Mouse (Mus musculus) intestine, embryonic 15.5 days (tissue): ENCODE results near the gene Olfr811. TPM values are rescaled to one million over a fixed set of nuclear protein-coding genes. Genes with fewer than 3 reads are reported as not detected.

ENCODE experiments used
- ATAC-seq: fragments of 200-750 bp; cut with Nextera tagmentation; 2 replicates; pipeline ENCODE4 v1.8.0; 2017; ENCODE audit warnings: moderate TSS enrichment, moderate library complexity
- H3K27ac ChIP-seq: fragments of 300-500 bp; sonication (generic); 2 replicates; pipeline ENCODE4 v1.5.1; 2015; ENCODE audit warnings: mild to moderate bottlenecking, inconsistent platforms
- H3K27me3 ChIP-seq: fragments of 300-500 bp; sonication (generic); replicated peaks from 2 replicates; pipeline ENCODE4 v1.6.1; 2015; ENCODE audit warnings: inconsistent platforms
- H3K36me3 ChIP-seq: fragments of 300-500 bp; sonication (generic); 2 replicates; pipeline ENCODE4 v1.6.1; 2015; ENCODE audit warnings: inconsistent platforms
- H3K4me1 ChIP-seq: fragments of 300-500 bp; sonication (generic); replicated peaks from 2 replicates; pipeline ENCODE4 v1.6.1; 2015; ENCODE audit warnings: inconsistent platforms
- H3K4me2 ChIP-seq: fragments of 300-500 bp; sonication (generic); replicated peaks from 2 replicates; pipeline ENCODE4 v1.6.1; 2015; ENCODE audit warnings: mild to moderate bottlenecking, inconsistent platforms
- H3K4me3 ChIP-seq: fragments of 300-500 bp; sonication (generic); replicated peaks from 2 replicates; pipeline ENCODE4 v1.5.1; 2015; ENCODE audit warnings: inconsistent platforms
- H3K9ac ChIP-seq: fragments of 300-500 bp; sonication (generic); 2 replicates; pipeline ENCODE4 v1.6.1; 2015; ENCODE audit warnings: inconsistent platforms
- H3K9me3 ChIP-seq: fragments of 300-500 bp; sonication (generic); 2 replicates; pipeline ENCODE4 v1.6.1; 2016; ENCODE audit warnings: inconsistent platforms
- WGBS: fragments of 180-500 bp; shearing (Covaris S2); methylation state at CpG from one replicate; pipeline ENCODE4 v1.1.7; 2015; 5-methylcytosine and 5-hydroxymethylcytosine counted together
- polyA plus RNA-seq: library from polyadenylated mRNA; unstranded; fragments of >200 nt; fragmentation: Nextera tagmentation; extraction: Ambion mirVana; gene quantifications from 2 replicates; pipeline ENCODE4 v1.2.1, GENCODE M21; 2015

Olfr811 gene
- not detected in 2 replicates for polyA plus RNA-seq

DNA sequence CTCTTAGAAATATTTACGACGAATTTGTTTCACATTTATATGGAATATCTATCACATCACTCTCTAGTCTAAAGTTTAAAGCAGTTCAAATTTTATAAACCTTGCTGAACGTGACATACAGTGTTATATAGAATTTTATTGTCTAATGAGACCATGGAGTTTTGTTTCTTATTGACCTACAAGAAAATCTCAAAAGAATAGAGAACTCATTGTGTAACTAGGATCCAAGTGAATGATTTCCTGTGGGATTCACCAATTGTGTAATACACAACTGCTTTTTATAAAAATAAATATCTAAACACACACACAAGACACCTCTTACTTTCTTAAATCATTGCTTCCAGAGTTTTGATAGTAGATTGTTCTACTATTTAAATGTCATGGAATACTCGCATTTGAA, at the start of gene Olfr811:
Olfr811 (minus strand) TSS at position 101 of the 400 bp plus-strand sequence.
- Histone ChIP-seq H3K27me3 (no peaks in the 10 kb centered on the region), H3K36me3 (no peaks in the 10 kb centered on the region), H3K4me3 (no peak within 1 kb of the TSS), H3K27ac (no peak within 1 kb of the TSS), H3K4me1 (no peaks in the 10 kb centered on the region), H3K9me3 (no peaks in the 10 kb centered on the region), H3K4me2 (no peak within 1 kb of the TSS), H3K9ac (no peak within 1 kb of the TSS)
- ATAC-seq, result no peak
- 82% methylated on average over 4 of the region's 4 CpGs for WGBS

DNA sequence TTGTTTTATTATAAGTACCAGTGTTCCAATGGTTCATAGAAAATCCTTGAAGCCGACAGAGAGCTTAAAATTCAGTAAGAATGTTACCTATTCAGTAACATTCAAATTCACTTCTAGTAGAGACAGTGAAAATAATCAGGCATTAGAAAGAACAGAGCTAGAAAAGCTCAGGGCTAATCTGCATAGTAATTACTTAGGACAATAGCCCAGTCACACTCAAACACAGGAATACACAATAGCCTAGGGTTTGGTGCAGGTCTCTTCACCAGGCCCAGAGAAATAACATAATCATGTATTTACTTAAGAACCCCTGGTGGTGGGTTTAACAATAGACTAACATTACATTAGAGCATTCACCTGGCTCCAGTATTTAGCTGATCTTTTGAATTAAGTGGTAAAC, 43.1 kb upstream of the Olfr811 start:
- no peaks in the 10 kb centered on the region for H3K36me3 ChIP-seq
- no peak overlapping the region for H3K27ac ChIP-seq
- WGBS, result 81% methylated on average over 1 of the region's 1 CpGs
- no peaks in the 10 kb centered on the region for H3K4me1 ChIP-seq
- H3K4me3 ChIP-seq, result no peak overlapping the region
- H3K4me2 ChIP-seq, result no peak overlapping the region
- no peak overlapping the region for H3K9ac ChIP-seq
- no peaks in the 10 kb centered on the region for H3K9me3 ChIP-seq
- no peak for ATAC-seq
- no peaks in the 10 kb centered on the region for H3K27me3 ChIP-seq

DNA sequence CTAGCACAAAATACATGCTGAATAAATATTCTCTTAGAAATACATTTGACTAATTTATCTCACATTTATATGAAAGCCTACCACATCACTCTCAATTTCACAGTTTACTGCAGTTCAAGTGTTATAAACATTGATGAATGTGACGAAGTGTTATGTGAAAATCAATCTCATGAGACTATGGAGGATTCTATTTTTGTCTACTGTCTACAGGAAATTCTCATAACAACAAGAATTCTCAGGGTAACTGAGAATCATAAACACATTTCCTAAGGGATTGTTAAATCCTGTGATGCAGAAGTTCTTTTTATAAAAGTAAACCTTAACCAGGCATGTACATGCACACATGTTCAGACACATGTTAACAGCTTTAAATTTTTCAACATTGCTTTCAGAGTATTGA, 41.8 kb upstream of the Olfr811 start, which contains the start of gene Olfr812:
Olfr812 (minus strand) TSS at position 101 of the 400 bp plus-strand sequence.
- Histone ChIP-seq H3K9me3 (no peaks in the 10 kb centered on the region), H3K27me3 (no peaks in the 10 kb centered on the region), H3K27ac (no peak within 1 kb of the TSS), H3K36me3 (no peaks in the 10 kb centered on the region), H3K4me3 (no peak within 1 kb of the TSS), H3K4me1 (no peaks in the 10 kb centered on the region), H3K4me2 (no peak within 1 kb of the TSS), H3K9ac (no peak within 1 kb of the TSS)
- WGBS, result 63% methylated on average over 1 of the region's 1 CpGs
- ATAC-seq, result no peak

DNA sequence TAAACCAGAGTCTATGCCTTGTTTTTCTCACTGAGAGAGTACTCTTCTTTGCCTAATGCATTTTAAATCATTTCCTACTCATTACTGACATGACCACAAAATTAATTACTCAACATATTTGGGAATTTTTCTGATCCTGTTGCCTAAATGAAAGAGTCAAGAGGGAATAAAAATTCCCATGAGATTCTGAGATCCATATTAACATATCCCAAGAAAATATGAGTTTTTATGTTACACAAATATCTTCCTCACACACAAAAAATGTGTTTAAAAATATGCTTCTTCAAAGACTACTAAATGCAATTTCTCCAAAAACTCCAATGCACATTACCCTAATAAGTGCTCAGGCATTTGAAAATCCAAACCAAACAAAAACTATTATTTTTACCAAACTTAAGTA, 9.4 kb downstream of the Olfr811 start, which contains the start of gene Olfr810:
Olfr810 (minus strand) TSS at position 101 of the 400 bp plus-strand sequence.
- Histone ChIP-seq H3K9me3 (no peaks in the 10 kb centered on the region), H3K27ac (no peak within 1 kb of the TSS), H3K4me1 (no peaks in the 10 kb centered on the region), H3K4me2 (no peak within 1 kb of the TSS), H3K9ac (no peak within 1 kb of the TSS), H3K27me3 (no peaks in the 10 kb centered on the region), H3K36me3 (no peaks in the 10 kb centered on the region), H3K4me3 (no peak within 1 kb of the TSS)
- ATAC-seq, result no peak

DNA sequence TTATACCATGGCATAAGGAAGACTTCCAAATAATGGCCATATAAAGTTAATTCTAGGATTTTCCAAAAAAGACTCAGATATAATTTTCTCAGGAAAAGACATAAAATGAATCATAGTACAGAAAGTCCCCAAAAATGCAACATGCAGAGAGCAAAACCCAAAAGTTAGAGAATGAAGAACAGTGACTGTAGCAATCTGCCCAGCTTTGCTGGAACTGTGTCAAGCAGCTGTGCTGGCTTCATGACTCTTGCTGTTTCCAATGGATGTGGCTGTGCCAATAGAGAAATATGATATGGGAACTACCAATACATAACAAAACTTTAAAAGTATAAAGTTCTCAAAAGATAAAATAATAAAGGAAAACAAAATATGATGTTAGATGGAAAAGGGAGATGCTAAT, 26.1 kb downstream of the Olfr811 start:
- Histone ChIP-seq H3K4me3 (no peak overlapping the region), H3K27ac (no peak overlapping the region), H3K4me1 (no peaks in the 10 kb centered on the region), H3K27me3 (no peaks in the 10 kb centered on the region), H3K9me3 (no peaks in the 10 kb centered on the region), H3K9ac (no peak overlapping the region), H3K4me2 (no peak overlapping the region), H3K36me3 (no peaks in the 10 kb centered on the region)
- no peak for ATAC-seq

DNA sequence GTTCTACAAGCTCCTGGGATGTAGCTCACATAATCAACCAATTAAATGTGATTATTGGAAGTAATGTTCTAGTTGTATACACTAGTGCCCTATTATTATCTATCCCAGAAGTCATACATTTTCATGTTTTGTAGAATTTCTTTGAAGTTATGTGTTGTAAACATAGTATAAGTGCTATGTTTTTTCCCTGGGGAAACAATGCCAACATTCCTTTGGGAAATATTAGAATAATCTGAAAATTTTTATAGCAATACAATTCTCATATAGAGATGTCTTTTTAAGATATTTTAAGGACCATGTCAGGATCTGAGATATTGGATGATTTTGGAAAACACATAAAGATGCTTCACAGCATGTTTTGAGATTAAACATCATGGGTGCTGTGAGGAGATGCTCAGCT, 29.9 kb downstream of the Olfr811 start, which contains the start of gene Olfr809:
Olfr809 (plus strand) TSS at position 301 of the 400 bp plus-strand sequence.
- H3K4me1 ChIP-seq, result no peaks in the 10 kb centered on the region
- H3K4me3 ChIP-seq, result no peak within 1 kb of the TSS
- ATAC-seq, result no peak
- H3K9me3 ChIP-seq, result no peaks in the 10 kb centered on the region
- no peaks in the 10 kb centered on the region for H3K36me3 ChIP-seq
- no peak within 1 kb of the TSS for H3K9ac ChIP-seq
- no peak within 1 kb of the TSS for H3K4me2 ChIP-seq
- no peaks in the 10 kb centered on the region for H3K27me3 ChIP-seq
- no peak within 1 kb of the TSS for H3K27ac ChIP-seq

DNA sequence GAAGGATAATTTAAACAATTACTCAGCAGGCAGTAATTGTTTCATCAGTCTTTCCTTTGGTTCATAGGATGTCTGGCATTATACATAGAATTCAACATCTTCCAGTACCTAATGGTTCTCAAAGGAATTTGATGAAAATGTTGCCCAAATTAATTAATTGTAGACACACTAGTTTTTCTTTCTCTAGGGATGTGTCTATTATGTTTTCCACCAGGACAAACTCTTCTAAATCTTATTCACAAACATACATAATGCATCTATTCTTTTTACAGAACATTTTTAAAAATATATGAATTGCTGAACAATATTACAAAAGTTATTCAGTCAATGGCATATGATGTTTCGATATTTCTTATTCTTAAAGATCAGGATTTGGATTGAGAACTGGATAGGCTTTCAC, 39.0 kb downstream of the Olfr811 start, which contains the start of gene Olfr808:
Olfr808 (plus strand) TSS at position 301 of the 400 bp plus-strand sequence.
- 96% methylated on average over 1 of the region's 1 CpGs for WGBS
- Histone ChIP-seq H3K4me2 (no peak within 1 kb of the TSS), H3K9me3 (no peaks in the 10 kb centered on the region), H3K36me3 (no peaks in the 10 kb centered on the region), H3K4me1 (no peaks in the 10 kb centered on the region), H3K27ac (no peak within 1 kb of the TSS), H3K27me3 (no peaks in the 10 kb centered on the region), H3K4me3 (no peak within 1 kb of the TSS), H3K9ac (no peak within 1 kb of the TSS)
- no peak for ATAC-seq

DNA sequence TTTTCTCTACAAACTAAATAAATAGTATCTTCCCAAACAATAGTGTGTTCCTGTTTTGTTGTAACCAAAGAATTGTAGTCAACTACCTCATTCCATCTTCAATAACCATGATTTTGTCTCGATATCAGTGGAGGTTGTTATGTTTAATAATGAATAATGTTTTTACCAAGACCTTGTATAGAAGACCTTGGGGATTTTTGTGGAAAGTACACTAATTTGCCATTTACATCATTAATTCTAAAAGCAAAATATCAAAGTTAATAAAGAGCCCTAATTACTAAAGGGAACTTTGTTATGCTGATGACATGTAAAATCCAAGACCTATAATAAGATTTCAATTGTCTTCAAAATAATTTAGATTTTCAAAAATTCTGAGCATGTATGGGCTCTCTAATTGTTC, 46.5 kb downstream of the Olfr811 start, which contains the start of gene Olfr807:
Olfr807 (minus strand) TSS at position 101 of the 400 bp plus-strand sequence.
- WGBS, result 92% methylated on average over 1 of the region's 1 CpGs

More for the DNA sequence above, 46.5 kb downstream of the Olfr811 start, which contains the start of gene Olfr807:
- Histone ChIP-seq H3K4me3 (no peak within 1 kb of the TSS), H3K9me3 (no peaks in the 10 kb centered on the region), H3K4me2 (no peak within 1 kb of the TSS), H3K9ac (no peak within 1 kb of the TSS), H3K27me3 (no peaks in the 10 kb centered on the region), H3K36me3 (no peaks in the 10 kb centered on the region), H3K4me1 (no peaks in the 10 kb centered on the region), H3K27ac (no peak within 1 kb of the TSS)
- no peak for ATAC-seq

Other genes with a start within 250 kb of the Olfr811 start
- not detected in 2 replicates for gene Olfr794, start 236.7 kb downstream of the Olfr811 start, polyA plus RNA-seq
- not detected in 2 replicates for gene Olfr796, start 191.8 kb downstream of the Olfr811 start, polyA plus RNA-seq
- gene Olfr798, start 176.5 kb downstream of the Olfr811 start, polyA plus RNA-seq, result not detected in 2 replicates
- not detected in 2 replicates for gene Olfr799, start 166.9 kb downstream of the Olfr811 start, polyA plus RNA-seq
- gene Olfr800, start 146.7 kb downstream of the Olfr811 start, polyA plus RNA-seq, result not detected in 2 replicates
- not detected in 2 replicates for gene Olfr801, start 130.5 kb downstream of the Olfr811 start, polyA plus RNA-seq
- not detected in 2 replicates for gene Olfr802, start 116.2 kb downstream of the Olfr811 start, polyA plus RNA-seq
- not detected in 2 replicates for gene Olfr803, start 110.1 kb downstream of the Olfr811 start, polyA plus RNA-seq
- gene Olfr804, start 101.2 kb downstream of the Olfr811 start, polyA plus RNA-seq, result not detected in 2 replicates
- gene Olfr805, start 75.0 kb downstream of the Olfr811 start, polyA plus RNA-seq, result not detected in 2 replicates
- gene Olfr806, start 62.5 kb downstream of the Olfr811 start, polyA plus RNA-seq, result not detected in 2 replicates
- not detected in 2 replicates for gene Olfr807, start 46.6 kb downstream of the Olfr811 start, polyA plus RNA-seq
- gene Olfr808, start 38.9 kb downstream of the Olfr811 start, polyA plus RNA-seq, result not detected in 2 replicates
- gene Olfr809, start 29.8 kb downstream of the Olfr811 start, polyA plus RNA-seq, result not detected in 2 replicates
- gene Olfr810, start 9.5 kb downstream of the Olfr811 start, polyA plus RNA-seq, result not detected in 2 replicates
- not detected in 2 replicates for gene Olfr812, start 41.7 kb upstream of the Olfr811 start, polyA plus RNA-seq
- not detected in 2 replicates for gene Olfr813, start 51.0 kb upstream of the Olfr811 start, polyA plus RNA-seq
- not detected in 2 replicates for gene Olfr814, start 75.5 kb upstream of the Olfr811 start, polyA plus RNA-seq
- not detected in 2 replicates for gene Olfr815, start 101.5 kb upstream of the Olfr811 start, polyA plus RNA-seq
- gene Olfr816, start 111.2 kb upstream of the Olfr811 start, polyA plus RNA-seq, result not detected in 2 replicates
- gene Olfr818, start 144.7 kb upstream of the Olfr811 start, polyA plus RNA-seq, result not detected in 2 replicates
- not detected in 2 replicates for gene Olfr819, start 162.9 kb upstream of the Olfr811 start, polyA plus RNA-seq
- not detected in 2 replicates for gene Olfr247, start 171.7 kb upstream of the Olfr811 start, polyA plus RNA-seq
- not detected in 2 replicates for gene Gm10310, start 180.7 kb upstream of the Olfr811 start, polyA plus RNA-seq
- gene Olfr820, start 208.2 kb upstream of the Olfr811 start, polyA plus RNA-seq, result not detected in 2 replicates
- not detected in 2 replicates for gene Olfr821, start 226.0 kb upstream of the Olfr811 start, polyA plus RNA-seq